Mouse (Mus musculus): ENCODE results near the gene Arrdc2. TPM values are rescaled to one million over a fixed set of nuclear protein-coding genes. Genes with fewer than 3 reads are reported as not detected.
"Not testable (repeated sequence)": the region's sequence is repeated elsewhere in the genome, so short reads cannot be mapped to it uniquely, and the experiment has no call there.

The Arrdc2 gene
- total RNA-seq, 2 experiments from 2014 or later = 22.4 to 23.9 TPM

DNA sequence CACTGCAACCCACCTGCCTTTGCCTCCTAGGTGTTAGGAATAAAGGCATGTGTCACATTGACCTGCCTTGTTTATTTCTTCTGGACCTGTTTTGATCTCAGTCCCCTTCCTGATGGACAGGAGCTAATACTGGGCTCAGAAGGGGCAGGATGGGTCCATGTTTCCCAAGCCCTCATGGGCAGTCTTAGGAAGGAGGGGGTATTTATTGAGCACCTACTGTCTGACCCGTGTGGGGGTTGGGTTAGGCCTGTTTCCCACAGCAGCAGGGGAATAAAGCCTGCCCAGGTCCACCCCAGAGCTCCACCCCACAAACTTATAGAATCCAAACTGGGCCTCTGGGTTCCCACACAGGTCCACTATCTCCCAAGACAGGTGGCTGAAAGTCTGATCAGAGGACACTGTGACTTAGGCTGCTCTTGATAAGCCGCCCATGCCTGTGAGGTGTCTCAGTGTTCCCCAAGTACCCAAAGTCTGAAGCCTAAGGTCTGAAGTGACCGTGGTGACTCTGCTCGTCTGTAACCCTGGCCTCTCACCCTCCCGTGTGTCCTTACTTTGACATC is 3.8 kb upstream of the Arrdc2 start:
- DNase-seq = no peak

DNA sequence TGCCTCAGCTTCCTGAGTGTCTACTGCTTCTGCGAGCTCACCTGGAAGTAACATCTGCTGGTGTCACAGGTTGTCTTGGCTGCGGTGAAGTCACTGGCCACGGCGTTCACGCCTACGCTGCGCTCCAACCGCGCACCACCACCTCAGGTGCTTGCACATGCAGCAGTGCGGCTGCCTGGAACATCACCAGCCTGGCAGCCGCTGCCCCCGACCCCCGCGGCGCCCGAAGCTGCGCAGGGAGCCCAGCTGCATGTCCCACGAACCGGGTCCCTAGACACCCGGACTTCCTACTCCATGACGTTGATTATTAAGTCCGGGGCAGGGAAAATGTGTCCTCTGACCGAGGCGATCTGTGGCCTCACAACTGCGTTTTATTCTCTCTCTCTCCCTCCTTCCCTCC is 3.0 kb upstream of the Arrdc2 start:
- intact Hi-C loops (cut with DNase I) = no loop called here
- DNase-seq = no peak

More for the DNA sequence above, 3.8 kb upstream of the Arrdc2 start:
- intact Hi-C loops (cut with DNase I) = no loop called here

GRCm38 (mm10) chr8:70841147-70842072 is 1.9 kb upstream of the Arrdc2 start:
- intact Hi-C loops (cut with DNase I) = loop anchor here (1.0 kb wide), 1 partner anchor 20 kb away; no protein-coding TSS in a partner anchor
- DNase-seq = peak; percentile 92 to 95

DNA sequence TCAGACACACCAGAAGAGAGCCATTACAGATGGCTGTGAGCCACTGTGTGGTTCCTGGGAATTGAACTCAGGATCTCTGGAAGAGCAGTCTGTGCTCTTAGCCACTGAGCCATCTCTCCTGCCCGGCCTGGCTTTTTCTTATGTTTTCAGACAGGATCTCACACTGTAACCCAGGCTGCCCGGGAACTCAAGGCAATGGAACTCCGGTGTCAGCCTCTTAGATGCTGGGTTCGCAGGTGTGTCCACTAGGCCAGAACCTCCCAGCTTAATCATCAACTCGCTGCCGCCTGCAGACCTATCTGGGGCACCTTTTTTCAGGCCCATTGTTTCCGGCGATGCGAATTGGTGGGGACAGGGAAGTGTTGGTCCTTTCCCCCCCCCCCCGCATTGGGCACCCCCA is 1.1 kb upstream of the Arrdc2 start:
- intact Hi-C loops (cut with DNase I) = no loop called here
- DNase-seq = no peak

- peak in 1 of 2 experiments; percentile 29 for DNase-seq
- intact Hi-C loops (cut with DNase I) = no loop called here
Observed at GRCm38 (mm10) chr8:70838654-70839407, 689 bp downstream of the Arrdc2 start.

- intact Hi-C loops (cut with DNase I) = no loop called here
Observed at GRCm38 (mm10) chr8:70836666-70837065, 2.9 kb downstream of the Arrdc2 start.

GRCm38 (mm10) chr8:70834071-70834470 is 5.4 kb downstream of the Arrdc2 start:
- no peak for DNase-seq

More at GRCm38 (mm10) chr8:70836666-70837065, 2.9 kb downstream of the Arrdc2 start:
- DNase-seq = no peak

GRCm38 (mm10) chr8:70833520-70833919 is 6.0 kb downstream of the Arrdc2 start:
- DNase-seq = peak; percentile 88 to 91
- intact Hi-C loops (cut with DNase I) = no loop called here

More at GRCm38 (mm10) chr8:70834071-70834470, 5.4 kb downstream of the Arrdc2 start:
- intact Hi-C loops (cut with DNase I) = no loop called here

GRCm38 (mm10) chr8:70833018-70833482 is 6.5 kb downstream of the Arrdc2 start:
- intact Hi-C loops (cut with DNase I) = no loop called here
- peak; percentile 41 to 50 for DNase-seq

DNA sequence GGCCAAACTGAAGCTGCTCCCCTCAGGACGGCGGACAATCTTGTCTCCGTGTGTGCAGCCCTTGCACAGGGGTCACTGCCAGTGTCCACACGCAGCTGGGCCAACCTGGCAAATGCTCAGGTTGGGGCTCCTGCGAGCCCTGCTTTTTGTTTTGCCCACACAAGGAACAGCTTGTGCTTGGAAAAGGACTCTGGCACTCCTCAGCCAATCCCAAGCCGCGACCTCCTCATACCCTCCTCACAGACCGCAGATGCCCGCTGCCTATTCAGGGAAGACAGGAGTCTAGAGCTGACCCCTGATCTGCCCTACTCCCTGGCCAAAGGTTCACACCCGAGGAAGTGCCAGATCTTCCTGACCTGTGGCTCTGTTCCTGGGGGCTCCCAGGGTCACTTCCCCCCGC is 7.1 kb downstream of the Arrdc2 start:
- DNase-seq = no peak
- intact Hi-C loops (cut with DNase I) = no loop called here

- intact Hi-C loops (cut with DNase I) = no loop called here
- DNase-seq = no peak
Observed at GRCm38 (mm10) chr8:70831517-70831916, 8.0 kb downstream of the Arrdc2 start.

GRCm38 (mm10) chr8:70827796-70828195 is 11.7 kb downstream of the Arrdc2 start:
- DNase-seq = no peak
- intact Hi-C loops (cut with DNase I) = no loop called here

DNA sequence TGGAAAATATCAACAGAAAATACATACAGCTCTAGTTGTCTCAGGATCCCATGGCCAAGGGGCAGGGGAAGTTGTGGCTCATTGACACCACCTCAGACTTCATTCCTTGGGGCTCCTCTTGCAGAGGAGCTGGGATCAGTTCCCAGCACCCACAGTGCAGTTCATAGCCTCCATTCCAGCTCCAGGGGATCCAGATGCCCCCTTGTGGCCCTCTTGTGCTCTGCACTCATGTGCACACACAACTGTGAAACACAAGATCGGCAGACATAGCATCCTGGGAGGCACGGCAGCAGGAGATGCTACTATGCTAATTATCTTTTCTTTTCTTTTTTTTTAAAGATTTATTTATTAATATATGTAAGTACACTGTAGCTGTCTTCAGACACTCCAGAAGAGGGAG is 12.5 kb downstream of the Arrdc2 start:
- intact Hi-C loops (cut with DNase I) = no loop called here
- DNase-seq = no peak

DNA sequence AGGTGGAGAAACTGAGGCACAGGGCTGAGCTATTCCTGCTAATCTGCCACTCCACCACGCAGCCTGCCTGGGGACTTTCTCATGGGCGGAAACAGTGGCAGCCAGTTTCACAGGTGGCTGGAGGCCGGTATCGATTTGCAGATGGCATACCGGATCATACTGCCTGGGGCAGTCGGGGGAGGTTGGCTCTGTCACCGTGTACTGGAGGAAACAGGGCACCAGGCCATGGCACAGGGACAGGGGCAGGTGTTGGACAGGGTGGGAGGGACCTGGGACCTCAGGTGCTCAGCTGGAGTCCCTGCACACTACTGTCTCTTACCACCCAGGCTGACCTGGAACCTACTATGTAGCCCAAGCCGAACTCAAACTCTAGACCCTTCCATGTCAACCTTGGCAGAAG is 13.7 kb downstream of the Arrdc2 start:
- intact Hi-C loops (cut with DNase I) = no loop called here
- DNase-seq = no peak

DNA sequence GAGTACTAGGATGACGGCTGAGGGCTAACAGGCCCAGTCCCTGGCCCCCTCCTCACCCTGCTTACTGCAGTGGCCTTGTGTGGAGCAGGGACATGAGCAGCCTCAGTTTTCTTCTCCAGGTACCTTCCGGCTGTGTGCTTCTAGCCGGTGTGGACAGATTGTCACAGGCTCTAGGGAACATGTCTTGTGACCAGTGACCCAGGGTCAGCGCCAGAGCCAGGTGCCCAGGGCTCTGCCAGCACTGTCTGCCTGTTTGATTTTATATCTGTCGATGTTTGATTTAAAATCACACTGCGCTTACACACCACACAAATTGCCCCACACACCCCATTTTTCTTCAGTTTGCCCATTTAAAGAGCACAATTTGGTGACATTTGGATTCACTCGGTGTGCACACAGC is 15.7 kb downstream of the Arrdc2 start:
- intact Hi-C loops (cut with DNase I) = no loop called here

GRCm38 (mm10) chr8:70822594-70822993 is 16.9 kb downstream of the Arrdc2 start:
- intact Hi-C loops (cut with DNase I); DNase-seq: not testable (repeated sequence)

More for the DNA sequence above, 15.7 kb downstream of the Arrdc2 start:
- no peak for DNase-seq

GRCm38 (mm10) chr8:70821992-70822391 is 17.5 kb downstream of the Arrdc2 start:
- intact Hi-C loops (cut with DNase I) = loop anchor here (1.0 to 2.0 kb wide), 2 partner anchors 19 to 47 kb away; no protein-coding TSS in a partner anchor
- DNase-seq = no peak

- intact Hi-C loops (cut with DNase I) = loop anchor here (1.0 to 2.0 kb wide), 2 partner anchors 20 to 47 kb away; no protein-coding TSS in a partner anchor
- DNase-seq = peak; percentile 84 to 89
Observed at GRCm38 (mm10) chr8:70821399-70821962, 18.0 kb downstream of the Arrdc2 start.

DNA sequence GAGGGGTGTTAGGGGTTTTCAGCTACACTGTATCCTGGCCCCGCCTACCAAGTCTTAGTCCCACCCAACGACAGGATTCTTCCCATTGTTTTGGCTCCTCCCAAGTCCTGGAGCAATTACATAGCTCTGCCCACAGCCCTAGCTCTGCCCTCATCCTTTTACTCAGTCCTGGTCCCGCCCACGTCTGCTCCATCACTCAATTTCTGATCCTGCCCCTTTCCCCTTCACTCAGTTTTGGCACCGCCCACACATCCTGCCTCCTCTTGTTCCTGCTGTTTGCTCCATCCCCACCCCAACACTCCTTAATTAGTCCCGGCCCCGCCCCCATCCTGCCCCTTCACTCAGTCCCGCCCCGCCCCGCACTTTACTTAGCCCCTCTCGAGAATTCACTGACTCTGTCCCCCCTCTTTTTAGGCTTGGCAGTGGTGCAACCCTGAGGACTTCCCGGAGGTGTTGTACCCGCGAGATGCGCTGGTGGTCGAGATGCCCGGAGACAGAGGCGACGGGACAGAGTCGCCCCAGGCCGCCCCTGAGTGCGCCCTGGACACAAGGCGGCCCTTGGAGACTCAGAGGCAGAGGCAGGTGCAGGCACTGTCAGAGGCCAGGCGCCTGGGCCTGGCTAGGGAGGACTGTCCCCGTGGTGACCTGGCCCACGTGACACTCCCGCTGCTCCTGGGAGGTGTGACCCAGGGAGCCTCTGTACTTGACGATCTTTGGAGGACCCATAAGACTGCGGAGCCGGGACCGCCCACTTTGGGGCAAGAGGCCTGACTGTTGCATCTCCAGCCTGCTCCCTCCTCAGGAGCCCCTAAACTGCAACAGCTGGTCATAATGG is 19.2 kb downstream of the Arrdc2 start:
- peak; percentile 58 to 69 for DNase-seq
- intact Hi-C loops (cut with DNase I) = loop anchor here (2.0 kb wide), 1 partner anchor 48 kb away; no protein-coding TSS in a partner anchor
